Mouse (Mus musculus): ENCODE data around the gene Pmp22. TPM values are rescaled to one million over a fixed set of nuclear protein-coding genes. Genes with fewer than 3 reads are reported as not detected.

Pmp22 gene
- polyA plus RNA-seq, 1 experiment from 2014 or later, result 24.3 TPM

DNA sequence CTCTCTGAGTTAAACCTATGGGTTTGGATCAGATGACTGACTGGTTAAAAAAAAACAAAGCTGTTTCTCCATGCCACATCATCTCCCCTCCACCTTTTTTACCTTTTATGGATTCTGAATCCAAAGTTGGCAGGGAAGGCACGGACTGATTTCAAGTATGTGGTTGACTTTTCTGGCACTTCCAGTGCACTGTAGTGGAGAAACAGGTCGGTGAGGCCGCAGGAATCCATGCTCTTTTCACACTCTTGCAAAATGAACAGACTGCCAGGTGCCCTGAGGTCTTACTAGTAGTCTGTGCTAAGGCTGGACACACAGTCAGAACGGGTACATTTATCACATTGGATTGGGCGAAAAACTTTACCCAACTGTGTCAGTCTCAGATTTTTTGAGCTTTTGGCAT, 13.5 kb downstream of the Pmp22 start:
- no peaks in the 10 kb centered on the region for H3K36me3 ChIP-seq (ENCODE audit: control insufficient read depth, insufficient read depth)
- no peak overlapping the region for H3K27ac ChIP-seq (ENCODE audit: low read length)
- no peak for ATAC-seq
- no peaks in the 10 kb centered on the region for H3K9me3 ChIP-seq (ENCODE audit: control insufficient read depth, low read length)
- no peaks in the 10 kb centered on the region for H3K27me3 ChIP-seq (replicated peaks; ENCODE audit: control insufficient read depth, insufficient read depth, low read length)
- H3K9ac ChIP-seq (replicated peaks; ENCODE audit: low read depth, low read length), result no peak overlapping the region
- H3K4me2 ChIP-seq (ENCODE audit: low read length), result no peak overlapping the region
- H3K4me1 ChIP-seq (replicated peaks; ENCODE audit: control insufficient read depth, insufficient read depth, low read length), result no peaks in the 10 kb centered on the region
- no peak overlapping the region for H3K4me3 ChIP-seq (replicated peaks; ENCODE audit: low read length)
- 91% methylated on average over 5 of the region's 5 CpGs for WGBS

DNA sequence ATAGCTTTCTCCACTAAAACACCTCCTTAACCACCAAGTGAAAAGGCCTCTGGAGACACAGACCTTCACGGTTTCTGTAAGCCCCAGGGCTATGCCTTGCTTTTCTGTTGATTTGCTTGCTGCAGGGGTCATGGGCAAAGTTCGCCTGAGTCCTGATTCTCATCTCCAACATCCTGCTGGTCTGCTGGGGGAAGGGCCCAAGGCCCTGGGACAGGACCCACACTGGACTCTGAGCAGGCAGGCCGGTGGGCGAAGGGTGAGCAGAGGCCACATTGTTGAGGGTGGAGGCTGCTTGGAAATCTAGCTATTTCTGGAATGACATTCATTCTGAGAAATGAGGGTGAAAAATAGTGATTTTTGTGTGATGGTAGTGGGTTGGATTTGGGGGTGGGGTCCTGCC, 14.0 kb downstream of the Pmp22 start:
- Histone ChIP-seq H3K27me3 (replicated peaks; ENCODE audit: control insufficient read depth, insufficient read depth, low read length) (no peaks in the 10 kb centered on the region), H3K9ac (replicated peaks; ENCODE audit: low read depth, low read length) (no peak overlapping the region), H3K27ac (ENCODE audit: low read length) (no peak overlapping the region), H3K4me2 (ENCODE audit: low read length) (no peak overlapping the region), H3K4me3 (replicated peaks; ENCODE audit: low read length) (no peak overlapping the region), H3K4me1 (replicated peaks; ENCODE audit: control insufficient read depth, insufficient read depth, low read length) (no peaks in the 10 kb centered on the region), H3K9me3 (ENCODE audit: control insufficient read depth, low read length) (no peaks in the 10 kb centered on the region), H3K36me3 (ENCODE audit: control insufficient read depth, insufficient read depth) (no peaks in the 10 kb centered on the region)
- ATAC-seq, result no peak
- 85% methylated on average over 4 of the region's 4 CpGs for WGBS

DNA sequence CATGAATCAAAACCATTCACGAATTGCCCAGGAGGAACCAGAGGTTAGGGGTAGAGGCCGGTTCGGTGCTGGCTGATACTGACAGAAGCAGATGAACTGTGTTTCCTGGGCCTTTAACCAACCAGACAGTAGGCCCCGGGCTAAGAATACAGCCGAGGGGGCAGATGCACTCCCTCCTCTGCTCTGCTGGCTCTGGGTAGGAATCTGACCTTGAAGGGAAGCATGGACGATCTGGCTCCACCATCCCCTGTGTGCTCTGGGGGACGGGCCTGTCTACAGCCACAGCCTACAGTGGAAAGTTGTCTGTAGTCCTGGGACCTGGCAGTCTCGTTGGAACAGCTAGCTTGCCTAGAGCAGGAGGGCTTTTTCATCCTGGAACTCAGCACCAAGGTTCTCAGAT, 14.7 kb downstream of the Pmp22 start:
- no peaks in the 10 kb centered on the region for H3K36me3 ChIP-seq (ENCODE audit: control insufficient read depth, insufficient read depth)
- H3K27me3 ChIP-seq (replicated peaks; ENCODE audit: control insufficient read depth, insufficient read depth, low read length), result no peaks in the 10 kb centered on the region
- no peaks in the 10 kb centered on the region for H3K4me1 ChIP-seq (replicated peaks; ENCODE audit: control insufficient read depth, insufficient read depth, low read length)
- 88% methylated on average over 8 of the region's 8 CpGs for WGBS
- H3K9me3 ChIP-seq (ENCODE audit: control insufficient read depth, low read length), result no peaks in the 10 kb centered on the region
- no peak overlapping the region for H3K27ac ChIP-seq (ENCODE audit: low read length)
- no peak overlapping the region for H3K4me2 ChIP-seq (ENCODE audit: low read length)
- H3K9ac ChIP-seq (replicated peaks; ENCODE audit: low read depth, low read length), result no peak overlapping the region
- no peak overlapping the region for H3K4me3 ChIP-seq (replicated peaks; ENCODE audit: low read length)
- ATAC-seq, result no peak

DNA sequence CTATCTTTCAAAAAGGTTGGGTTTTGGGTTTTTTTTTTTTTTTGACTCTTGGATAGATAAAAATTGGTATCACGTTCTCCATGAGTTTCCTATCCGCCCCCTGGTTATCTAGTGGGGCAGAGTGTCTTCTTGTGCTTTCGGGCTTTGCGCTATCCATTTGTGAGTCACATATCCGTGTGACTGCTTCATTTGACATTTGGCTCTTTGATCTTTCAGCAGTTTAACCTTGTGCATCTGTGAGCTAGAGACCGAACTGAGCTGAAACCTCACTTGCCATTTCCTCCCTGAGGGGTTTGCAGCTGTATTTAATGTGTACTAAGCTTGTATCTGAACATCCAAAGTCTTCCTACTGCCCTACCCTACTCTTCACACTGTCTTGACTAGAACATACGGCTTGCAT, 17.8 kb downstream of the Pmp22 start:
- H3K4me3 ChIP-seq (replicated peaks; ENCODE audit: low read length), result no peak overlapping the region
- no peaks in the 10 kb centered on the region for H3K36me3 ChIP-seq (ENCODE audit: control insufficient read depth, insufficient read depth)
- ATAC-seq, result no peak
- H3K27ac ChIP-seq (ENCODE audit: low read length), result no peak overlapping the region
- no peaks in the 10 kb centered on the region for H3K27me3 ChIP-seq (replicated peaks; ENCODE audit: control insufficient read depth, insufficient read depth, low read length)
- WGBS, result 82% methylated on average over 7 of the region's 7 CpGs
- H3K9me3 ChIP-seq (ENCODE audit: control insufficient read depth, low read length), result no peaks in the 10 kb centered on the region
- no peaks in the 10 kb centered on the region for H3K4me1 ChIP-seq (replicated peaks; ENCODE audit: control insufficient read depth, insufficient read depth, low read length)
- H3K4me2 ChIP-seq (ENCODE audit: low read length), result no peak overlapping the region
- H3K9ac ChIP-seq (replicated peaks; ENCODE audit: low read depth, low read length), result no peak overlapping the region

DNA sequence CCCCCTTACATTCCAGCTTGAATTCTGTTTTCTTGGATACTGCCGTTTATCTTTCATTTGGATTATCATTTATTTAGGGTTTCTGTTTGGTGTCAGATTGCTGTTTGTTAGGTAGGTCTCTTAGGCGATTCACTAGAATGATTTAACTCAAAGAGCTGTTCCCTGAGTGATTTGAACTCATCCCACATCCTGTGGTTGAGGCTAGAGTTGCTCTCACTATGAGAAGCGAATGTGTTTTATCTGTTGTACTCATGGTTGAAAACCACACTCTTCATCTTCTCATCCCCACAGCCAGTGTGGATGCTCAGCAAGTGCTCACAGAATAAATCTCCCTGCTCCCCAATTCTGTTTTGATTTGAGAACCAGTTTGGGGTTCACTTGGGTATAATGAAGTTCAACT, 19.5 kb downstream of the Pmp22 start:
- no peaks in the 10 kb centered on the region for H3K4me1 ChIP-seq (replicated peaks; ENCODE audit: control insufficient read depth, insufficient read depth, low read length)
- no peak overlapping the region for H3K27ac ChIP-seq (ENCODE audit: low read length)
- no peak overlapping the region for H3K4me2 ChIP-seq (ENCODE audit: low read length)
- 85% methylated on average over 3 of the region's 3 CpGs for WGBS
- no peak for ATAC-seq
- H3K36me3 ChIP-seq (ENCODE audit: control insufficient read depth, insufficient read depth), result no peaks in the 10 kb centered on the region
- no peak overlapping the region for H3K4me3 ChIP-seq (replicated peaks; ENCODE audit: low read length)
- no peaks in the 10 kb centered on the region for H3K9me3 ChIP-seq (ENCODE audit: control insufficient read depth, low read length)
- H3K27me3 ChIP-seq (replicated peaks; ENCODE audit: control insufficient read depth, insufficient read depth, low read length), result no peaks in the 10 kb centered on the region
- H3K9ac ChIP-seq (replicated peaks; ENCODE audit: low read depth, low read length), result no peak overlapping the region

DNA sequence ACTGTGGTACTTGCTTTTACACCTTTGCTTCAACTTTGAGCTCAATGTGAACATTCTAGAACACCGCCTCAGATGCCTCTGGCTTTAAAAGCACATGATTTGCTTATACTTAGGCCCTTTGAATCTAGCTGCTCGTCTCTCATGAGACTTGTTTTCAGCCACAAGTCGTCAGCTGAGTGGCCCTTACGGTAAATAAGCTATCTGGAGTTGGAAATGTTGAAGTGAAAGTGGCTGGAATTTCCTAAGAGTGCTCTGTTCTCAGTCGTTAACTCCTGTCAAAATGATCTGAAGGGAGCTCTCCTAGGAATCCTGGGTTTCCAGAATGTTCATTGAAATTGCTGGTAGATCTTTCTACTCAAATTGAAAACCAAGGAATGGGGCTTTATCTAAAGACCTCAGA, 23.1 kb downstream of the Pmp22 start:
- Histone ChIP-seq H3K4me1 (replicated peaks; ENCODE audit: control insufficient read depth, insufficient read depth, low read length) (no peaks in the 10 kb centered on the region), H3K27ac (ENCODE audit: low read length) (no peak overlapping the region), H3K4me3 (replicated peaks; ENCODE audit: low read length) (no peak overlapping the region), H3K36me3 (ENCODE audit: control insufficient read depth, insufficient read depth) (no peaks in the 10 kb centered on the region), H3K9ac (replicated peaks; ENCODE audit: low read depth, low read length) (no peak overlapping the region), H3K9me3 (ENCODE audit: control insufficient read depth, low read length) (no peaks in the 10 kb centered on the region), H3K4me2 (ENCODE audit: low read length) (no peak overlapping the region), H3K27me3 (replicated peaks; ENCODE audit: control insufficient read depth, insufficient read depth, low read length) (no peaks in the 10 kb centered on the region)
- no peak for ATAC-seq
- 88% methylated on average over 5 of the region's 5 CpGs for WGBS

DNA sequence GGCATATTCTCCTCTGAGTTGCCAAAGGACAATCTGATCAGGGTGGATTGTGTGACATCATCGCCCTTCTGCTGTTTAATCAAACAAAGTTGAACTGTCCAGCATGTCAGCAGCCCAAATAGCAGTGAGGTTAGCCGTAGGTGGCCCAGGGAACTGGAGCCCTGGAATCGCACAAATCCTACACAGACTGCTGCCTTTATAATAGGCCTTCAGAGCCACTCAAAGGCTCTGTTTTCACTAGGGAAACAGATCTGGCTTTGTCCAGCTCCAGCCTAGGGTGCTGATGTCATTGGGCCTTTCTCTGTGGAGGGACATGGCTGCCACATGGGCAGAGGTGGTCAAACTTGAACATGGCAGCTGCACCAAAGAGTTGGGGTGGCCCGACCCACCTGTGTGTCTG, 28.3 kb downstream of the Pmp22 start:
- Histone ChIP-seq H3K4me1 (replicated peaks; ENCODE audit: control insufficient read depth, insufficient read depth, low read length) (no peaks in the 10 kb centered on the region), H3K9ac (replicated peaks; ENCODE audit: low read depth, low read length) (no peak overlapping the region), H3K36me3 (ENCODE audit: control insufficient read depth, insufficient read depth) (no peaks in the 10 kb centered on the region), H3K4me3 (replicated peaks; ENCODE audit: low read length) (no peak overlapping the region), H3K27ac (ENCODE audit: low read length) (no peak overlapping the region), H3K9me3 (ENCODE audit: control insufficient read depth, low read length) (no peaks in the 10 kb centered on the region), H3K27me3 (replicated peaks; ENCODE audit: control insufficient read depth, insufficient read depth, low read length) (no peaks in the 10 kb centered on the region), H3K4me2 (ENCODE audit: low read length) (no peak overlapping the region)
- 71% methylated on average over 4 of the region's 4 CpGs for WGBS
- no peak for ATAC-seq

DNA sequence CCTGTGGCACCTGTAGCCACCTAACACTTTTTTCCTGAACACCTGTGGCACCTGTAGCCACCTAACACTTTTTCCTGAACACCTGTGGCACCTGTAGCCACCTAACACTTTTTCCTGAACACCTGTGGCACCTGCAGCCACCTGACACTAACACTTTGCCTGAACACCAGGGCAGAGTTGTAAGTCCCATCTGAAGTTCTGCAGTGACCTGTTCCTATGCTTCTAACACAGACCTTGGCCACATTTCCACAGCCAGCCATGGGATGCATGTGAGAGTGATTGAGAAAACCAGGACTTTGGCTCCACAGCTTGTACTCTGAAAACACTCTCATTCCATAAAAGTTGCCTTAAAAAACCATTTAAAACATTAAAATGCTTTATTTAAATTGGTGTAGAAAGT, 32.1 kb downstream of the Pmp22 start:
- no peak overlapping the region for H3K27ac ChIP-seq (ENCODE audit: low read length)
- ATAC-seq, result no peak
- H3K4me2 ChIP-seq (ENCODE audit: low read length), result no peak overlapping the region
- H3K9me3 ChIP-seq (ENCODE audit: control insufficient read depth, low read length), result no peaks in the 10 kb centered on the region
- H3K4me1 ChIP-seq (replicated peaks; ENCODE audit: control insufficient read depth, insufficient read depth, low read length), result no peaks in the 10 kb centered on the region
- no peak overlapping the region for H3K4me3 ChIP-seq (replicated peaks; ENCODE audit: low read length)
- no peaks in the 10 kb centered on the region for H3K27me3 ChIP-seq (replicated peaks; ENCODE audit: control insufficient read depth, insufficient read depth, low read length)
- no peak overlapping the region for H3K9ac ChIP-seq (replicated peaks; ENCODE audit: low read depth, low read length)
- no peaks in the 10 kb centered on the region for H3K36me3 ChIP-seq (ENCODE audit: control insufficient read depth, insufficient read depth)

DNA sequence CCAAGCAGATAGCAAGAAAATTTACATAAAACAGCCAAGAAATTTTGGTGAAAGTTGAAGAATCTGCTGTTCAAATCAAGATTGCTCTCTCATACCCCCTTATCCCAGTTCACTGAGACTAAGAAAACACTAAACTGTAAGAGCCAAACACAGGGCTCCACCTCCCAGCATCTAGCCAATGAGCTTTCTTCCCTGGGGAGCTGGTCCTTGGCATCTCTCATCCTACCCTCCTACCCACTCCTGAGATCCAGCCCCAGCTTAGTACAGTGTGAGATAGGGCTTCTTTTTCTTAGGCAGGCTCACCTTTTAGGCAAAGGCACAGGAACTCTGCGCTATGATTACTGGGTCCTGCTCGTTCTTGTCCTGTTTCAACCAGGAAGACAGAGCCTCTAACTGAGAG, 34.0 kb downstream of the Pmp22 start:
- no peak overlapping the region for H3K9ac ChIP-seq (replicated peaks; ENCODE audit: low read depth, low read length)
- ATAC-seq, result no peak
- no peaks in the 10 kb centered on the region for H3K9me3 ChIP-seq (ENCODE audit: control insufficient read depth, low read length)
- no peaks in the 10 kb centered on the region for H3K27me3 ChIP-seq (replicated peaks; ENCODE audit: control insufficient read depth, insufficient read depth, low read length)
- WGBS, result 85% methylated on average over 2 of the region's 2 CpGs
- H3K4me3 ChIP-seq (replicated peaks; ENCODE audit: low read length), result no peak overlapping the region
- H3K4me1 ChIP-seq (replicated peaks; ENCODE audit: control insufficient read depth, insufficient read depth, low read length), result no peaks in the 10 kb centered on the region
- no peak overlapping the region for H3K27ac ChIP-seq (ENCODE audit: low read length)
- no peaks in the 10 kb centered on the region for H3K36me3 ChIP-seq (ENCODE audit: control insufficient read depth, insufficient read depth)
- no peak overlapping the region for H3K4me2 ChIP-seq (ENCODE audit: low read length)

DNA sequence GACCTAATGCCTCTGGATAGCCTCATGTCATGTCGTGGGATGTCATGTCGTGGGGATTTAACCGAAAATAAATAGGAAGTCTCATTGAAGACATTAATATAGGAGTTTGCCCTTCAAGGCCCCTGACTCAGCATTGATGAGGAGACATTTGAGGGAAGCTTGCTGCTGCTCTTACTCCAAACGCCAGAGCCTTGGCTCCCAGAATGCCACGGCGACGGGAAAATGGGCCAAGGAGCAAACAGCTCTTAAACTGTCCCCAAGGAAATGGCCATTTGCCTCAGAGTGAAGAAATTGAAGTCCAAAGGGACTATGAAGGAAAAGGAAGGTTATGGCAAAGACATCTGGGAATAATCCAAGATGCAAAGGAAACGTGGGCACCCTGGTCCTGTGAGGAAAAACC, 34.8 kb downstream of the Pmp22 start:
- no peaks in the 10 kb centered on the region for H3K27me3 ChIP-seq (replicated peaks; ENCODE audit: control insufficient read depth, insufficient read depth, low read length)
- 90% methylated on average over 8 of the region's 8 CpGs for WGBS

More for the DNA sequence above, 34.8 kb downstream of the Pmp22 start:
- H3K4me1 ChIP-seq (replicated peaks; ENCODE audit: control insufficient read depth, insufficient read depth, low read length), result no peaks in the 10 kb centered on the region
- no peaks in the 10 kb centered on the region for H3K36me3 ChIP-seq (ENCODE audit: control insufficient read depth, insufficient read depth)
- no peak overlapping the region for H3K4me2 ChIP-seq (ENCODE audit: low read length)
- no peak overlapping the region for H3K9ac ChIP-seq (replicated peaks; ENCODE audit: low read depth, low read length)
- ATAC-seq, result no peak
- no peak overlapping the region for H3K4me3 ChIP-seq (replicated peaks; ENCODE audit: low read length)
- no peaks in the 10 kb centered on the region for H3K9me3 ChIP-seq (ENCODE audit: control insufficient read depth, low read length)
- no peak overlapping the region for H3K27ac ChIP-seq (ENCODE audit: low read length)
